Mouse (Mus musculus) B cell, adult 62 days (primary cell): Measurements from ENCODE around the gene Slc5a12. TPM values are rescaled to one million over a fixed set of nuclear protein-coding genes. Genes with fewer than 3 reads are reported as not detected.

Experiments used
- total RNA-seq: library from RNA; stranded (reverse); gene quantifications from 4 replicates; pipeline ENCODE4 v1.2.4, GENCODE M21; 2023

Slc5a12 gene
- total RNA-seq, result not detected in 4 replicates

DNA sequence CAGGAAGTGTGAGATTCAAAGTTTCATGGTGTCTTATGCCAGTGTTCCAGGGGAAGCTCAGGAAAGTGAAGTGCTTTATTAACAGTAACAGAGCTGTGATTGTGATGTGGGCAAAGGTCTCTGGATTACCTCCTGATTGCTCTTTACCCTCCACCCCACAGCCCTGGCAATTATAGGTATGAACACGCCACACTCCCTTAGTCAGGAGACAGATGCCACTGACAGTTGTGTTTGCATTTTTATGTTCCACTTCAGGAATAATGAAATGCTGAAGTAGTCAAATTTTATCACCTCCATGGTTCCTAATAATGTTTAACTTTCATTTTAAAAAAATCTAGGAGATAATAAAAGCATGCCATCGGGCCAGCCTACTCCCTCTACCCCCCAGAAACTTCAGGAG is at the start of gene Slc5a12:
Slc5a12 (plus strand) TSS at position 367 of the 400 bp plus-strand sequence.

Other genes with a start within 250 kb of the Slc5a12 start
- gene Fibin, start 234.1 kb upstream of the Slc5a12 start, total RNA-seq, result not detected in 4 replicates
- not detected in 4 replicates for gene Muc15, start 124.0 kb downstream of the Slc5a12 start, total RNA-seq